Mouse (Mus musculus): ENCODE results near the gene Rrn3. TPM values are rescaled to one million over a fixed set of nuclear protein-coding genes. Genes with fewer than 3 reads are reported as not detected.

The Rrn3 gene
- polyA plus RNA-seq (2014; fragmentation: Illumina TruSeq; extraction: RNeasy Lipid Tissue Mini Kit (QIAGEN cat#74804); ENCODE audit: low read depth, low replicate concordance), result 18.8 TPM

DNA sequence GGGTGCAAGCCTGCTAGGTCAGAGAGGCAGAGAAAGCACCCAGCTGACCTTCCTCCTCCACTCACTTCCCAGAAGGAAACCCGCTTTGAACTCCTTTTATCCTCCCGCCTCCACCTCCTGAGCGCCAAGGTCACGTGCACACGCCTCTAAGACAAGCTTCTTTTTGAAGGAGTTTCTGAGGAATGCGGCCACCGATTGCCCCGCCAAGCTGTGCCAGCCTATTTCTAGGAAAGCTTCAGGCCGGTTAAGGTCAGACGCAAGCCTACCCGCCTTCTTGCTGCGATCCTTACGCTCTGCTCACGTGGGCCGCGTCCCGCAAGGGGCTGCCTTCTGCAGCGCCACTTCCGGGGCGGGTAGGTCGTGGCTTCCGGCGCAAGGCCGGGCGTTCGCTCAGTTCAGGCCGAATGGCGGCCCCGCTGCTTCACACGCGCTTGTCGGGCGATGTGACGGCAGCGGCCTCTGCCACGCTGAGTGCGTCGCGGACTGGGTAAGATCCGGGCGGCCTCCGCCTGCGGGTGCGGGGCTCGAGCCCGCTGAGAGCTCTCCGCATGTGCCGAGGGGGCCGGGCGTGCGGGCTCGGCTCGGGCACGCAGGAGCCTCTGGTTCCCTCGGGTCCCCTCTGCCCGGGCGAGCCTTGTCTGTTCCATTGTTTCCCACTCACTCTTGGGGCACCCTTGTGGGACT lies at the start of gene Rrn3:
Gene Rrn3 (plus strand): TSS at position 356 of the 684 bp plus-strand sequence.

DNA sequence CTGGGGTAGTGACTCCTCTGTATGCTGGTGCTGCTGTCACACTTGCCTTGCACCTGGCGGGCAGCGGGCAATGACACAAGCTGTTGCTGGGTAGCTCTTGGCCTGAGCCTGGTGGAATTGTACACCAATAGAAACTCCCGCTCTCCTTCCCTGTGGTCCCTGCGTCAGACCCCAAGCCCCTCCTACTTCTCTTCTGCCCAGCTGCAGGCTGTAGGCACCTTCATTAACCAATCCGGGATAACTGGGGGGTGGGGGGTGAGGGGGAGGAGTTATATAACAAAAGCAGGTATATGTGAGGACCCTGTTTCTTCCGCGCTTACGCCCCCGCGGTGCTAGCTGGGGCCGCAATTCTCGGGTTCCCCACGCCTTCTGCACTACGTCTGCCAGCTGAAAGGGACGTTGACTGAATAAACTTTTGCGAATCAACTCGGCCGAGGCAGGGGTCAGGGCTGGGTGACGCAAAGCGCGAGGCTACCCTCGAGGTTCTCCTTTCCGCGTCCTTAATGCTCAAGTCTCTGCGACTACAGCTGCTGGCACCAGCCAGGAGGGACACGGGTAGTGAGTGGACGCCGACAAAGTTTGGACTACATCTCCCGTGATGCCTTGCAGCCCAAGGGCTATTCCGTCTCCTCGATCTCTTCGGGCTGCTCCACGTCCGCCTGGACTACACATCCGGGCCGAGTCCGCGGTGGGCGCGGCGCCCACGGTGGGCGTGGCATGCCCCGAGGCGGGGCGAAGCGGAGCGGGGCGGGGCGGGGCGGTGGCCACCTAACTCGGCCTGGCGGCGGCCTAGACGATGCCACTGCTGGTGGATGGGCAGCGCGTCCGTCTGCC lies 38.3 kb downstream of the Rrn3 start, which contains the start of gene Ntan1:
Gene Ntan1 (plus strand): TSS at position 286 of the 834 bp plus-strand sequence.

Other genes starting within 250 kb of the Rrn3 start
- 26.6 TPM for gene Parn, start 112.5 kb upstream of the Rrn3 start, polyA plus RNA-seq (2014; fragmentation: Illumina TruSeq; extraction: RNeasy Lipid Tissue Mini Kit (QIAGEN cat#74804); ENCODE audit: low read depth, low replicate concordance)
- gene Bfar, start 108.8 kb upstream of the Rrn3 start, polyA plus RNA-seq (2014; fragmentation: Illumina TruSeq; extraction: RNeasy Lipid Tissue Mini Kit (QIAGEN cat#74804); ENCODE audit: low read depth, low replicate concordance), result 38.3 TPM
- gene 3110001I22Rik, start 108.8 kb upstream of the Rrn3 start, polyA plus RNA-seq (2014; fragmentation: Illumina TruSeq; extraction: RNeasy Lipid Tissue Mini Kit (QIAGEN cat#74804); ENCODE audit: low read depth, low replicate concordance), result 1.9 TPM
- 0.32 TPM for gene Pla2g10, start 49.7 kb upstream of the Rrn3 start, polyA plus RNA-seq (2014; fragmentation: Illumina TruSeq; extraction: RNeasy Lipid Tissue Mini Kit (QIAGEN cat#74804); ENCODE audit: low read depth, low replicate concordance)
- gene Ntan1, start 38.1 kb downstream of the Rrn3 start, polyA plus RNA-seq (2014; fragmentation: Illumina TruSeq; extraction: RNeasy Lipid Tissue Mini Kit (QIAGEN cat#74804); ENCODE audit: low read depth, low replicate concordance), result 66.6 TPM
- gene Pdxdc1, start 122.4 kb downstream of the Rrn3 start, polyA plus RNA-seq (2014; fragmentation: Illumina TruSeq; extraction: RNeasy Lipid Tissue Mini Kit (QIAGEN cat#74804); ENCODE audit: low read depth, low replicate concordance), result 215 TPM
- gene Mpv17l, start 122.5 kb downstream of the Rrn3 start, polyA plus RNA-seq (2014; fragmentation: Illumina TruSeq; extraction: RNeasy Lipid Tissue Mini Kit (QIAGEN cat#74804); ENCODE audit: low read depth, low replicate concordance), result 8.0 TPM
- 1.1 TPM for gene 2900011O08Rik, start 205.9 kb downstream of the Rrn3 start, polyA plus RNA-seq (2014; fragmentation: Illumina TruSeq; extraction: RNeasy Lipid Tissue Mini Kit (QIAGEN cat#74804); ENCODE audit: low read depth, low replicate concordance)
- 2.6 TPM for gene Ifitm7, start 206.2 kb downstream of the Rrn3 start, polyA plus RNA-seq (2014; fragmentation: Illumina TruSeq; extraction: RNeasy Lipid Tissue Mini Kit (QIAGEN cat#74804); ENCODE audit: low read depth, low replicate concordance)

All from adipose tissue, adult 10 weeks (tissue).